Mouse (Mus musculus): ENCODE data around the gene Twnk.
A peak's percentile ranks its signal among the peaks of the same experiment; 100 is the strongest.

GRCm38 (mm10) chr19:45047417-45047934 lies 42.0 kb downstream of the Twnk start, which contains the start of gene Sfxn3:
- TF ChIP-seq CTCF (IDR thresholded peaks at IDR 0.05; ENCODE audit: extremely low read depth, insufficient read depth, insufficient read length, insufficient replicate concordance) (peak; percentile 63), POLR2A (IDR thresholded peaks at IDR 0.05; ENCODE audit: low read depth, low read length) (no peak)

Measured in spleen, adult 2 months (tissue).